Mouse (Mus musculus) kidney, postnatal 0 days (tissue): Measurements from ENCODE around the gene Sectm1b. TPM values are rescaled to one million over a fixed set of nuclear protein-coding genes. Genes with fewer than 3 reads are reported as not detected.

ENCODE experiments used
- ATAC-seq: fragments of 200-750 bp; cut with Nextera tagmentation; replicated peaks from 2 replicates; pipeline ENCODE4 v1.8.0; 2017; ENCODE audit warnings: low read depth, moderate number of reproducible peaks, moderate TSS enrichment, moderate library complexity; ENCODE audit not compliant: low FRiP score
- DNase-seq: peaks from one replicate; pipeline ENCODE4 v3.0.0-alpha.2; 2016; ENCODE audit warnings: low spot score
- H3K27ac ChIP-seq: fragments of 300-500 bp; sonication (generic); 2 replicates; pipeline ENCODE4 v1.5.1; 2014; ENCODE audit warnings: mild to moderate bottlenecking
- H3K27me3 ChIP-seq: fragments of 300-500 bp; sonication (generic); 2 replicates; pipeline ENCODE4 v1.6.1; 2014; ENCODE audit warnings: low read length, mixed read lengths; ENCODE audit not compliant: insufficient read depth
- H3K36me3 ChIP-seq: fragments of 300-500 bp; sonication (generic); 2 replicates; pipeline ENCODE4 v1.6.1; 2014; ENCODE audit warnings: low read length, mixed read lengths; ENCODE audit not compliant: insufficient read depth
- H3K4me1 ChIP-seq: fragments of 300-500 bp; sonication (generic); replicated peaks from 2 replicates; pipeline ENCODE4 v1.6.1; 2014; ENCODE audit warnings: antibody characterized with exemption, low read length, mixed read lengths; ENCODE audit not compliant: insufficient read depth
- H3K4me2 ChIP-seq: fragments of 300-500 bp; sonication (generic); 2 replicates; pipeline ENCODE4 v1.6.1; 2014; ENCODE audit warnings: mild to moderate bottlenecking, low read length, moderate library complexity, mixed read lengths
- H3K4me3 ChIP-seq: fragments of 300-500 bp; sonication (generic); replicated peaks from 2 replicates; pipeline ENCODE4 v1.5.1; 2014; ENCODE audit warnings: low read depth, low read length
- H3K9ac ChIP-seq: fragments of 300-500 bp; sonication (generic); 2 replicates; pipeline ENCODE4 v1.6.1; 2014; ENCODE audit warnings: low read depth, low read length
- H3K9me3 ChIP-seq: fragments of 300-500 bp; sonication (generic); replicated peaks from 2 replicates; pipeline ENCODE4 v1.6.1; 2016; ENCODE audit warnings: low read length, inconsistent platforms, mixed read lengths
- CTCF ChIP-seq: IDR thresholded peaks from 2 replicates; pipeline ENCODE4 v1.5.1; 2016; ENCODE audit warnings: antibody characterized with exemption, low read depth, mild to moderate bottlenecking, moderate library complexity
- WGBS: fragments of 180-500 bp; shearing (Covaris S2); extraction: QIAGEN DNeasy Blood & Tissue Kit; methylation state at CpG from one replicate; pipeline ENCODE4 v1.1.7; 2014; 5-methylcytosine and 5-hydroxymethylcytosine counted together
- polyA plus RNA-seq: library from polyadenylated mRNA; unstranded; fragments of >200 nt; fragmentation: Nextera tagmentation; extraction: Ambion mirVana; gene quantifications from 2 replicates; pipeline ENCODE4 v1.2.1, GENCODE M21; 2015

The Sectm1b gene
- polyA plus RNA-seq, 1 experiment from 2014 or later = 2.0 TPM

- Histone ChIP-seq H3K4me1 (no peaks in the 10 kb centered on the region), H3K27ac (no peak overlapping the region), H3K9ac (no peak overlapping the region), H3K9me3 (no peaks in the 10 kb centered on the region), H3K36me3 (no peaks in the 10 kb centered on the region), H3K27me3 (no peaks in the 10 kb centered on the region), H3K4me3 (no peak overlapping the region), H3K4me2 (no peak overlapping the region)
- peak; percentile 85 for TF ChIP-seq CTCF
- WGBS = 33% methylated on average over 3 of the region's 3 CpGs
- DNase-seq (peak; percentile 87), ATAC-seq (peak; percentile 75)
Measured at GRCm38 (mm10) chr11:121017703-121018102, 45.7 kb downstream of the Sectm1b start.

GRCm38 (mm10) chr11:121015472-121015871 lies 47.9 kb downstream of the Sectm1b start:
- no peak overlapping the region for H3K9ac ChIP-seq
- H3K4me2 ChIP-seq = 0 out of 2 replicates have a peak overlapping the region, but pooled peaks have one; percentile 41
- no peaks in the 10 kb centered on the region for H3K4me1 ChIP-seq
- no peak for ATAC-seq
- no peak overlapping the region for H3K27ac ChIP-seq
- H3K27me3 ChIP-seq = no peaks in the 10 kb centered on the region
- no peaks in the 10 kb centered on the region for H3K9me3 ChIP-seq
- H3K4me3 ChIP-seq = no peak overlapping the region
- no peak for TF ChIP-seq CTCF
- H3K36me3 ChIP-seq = no peaks in the 10 kb centered on the region
- DNase-seq = no peak
- 50% methylated on average over 6 of the region's 6 CpGs for WGBS

- Histone ChIP-seq H3K9ac (no peak overlapping the region), H3K4me3 (peak overlapping the region; percentile 6; the same call in 1 of the 2 replicates), H3K9me3 (no peaks in the 10 kb centered on the region), H3K27ac (no peak overlapping the region), H3K27me3 (no peaks in the 10 kb centered on the region), H3K4me1 (no peaks in the 10 kb centered on the region), H3K4me2 (peak overlapping the region; percentile 41), H3K36me3 (no peaks in the 10 kb centered on the region)
- WGBS = 52% methylated on average over 19 of the region's 19 CpGs
- ATAC-seq (no peak), DNase-seq (peak; percentile 26)
- TF ChIP-seq CTCF = no peak
Measured at GRCm38 (mm10) chr11:121014896-121015300, 48.5 kb downstream of the Sectm1b start.

- no peak for TF ChIP-seq CTCF
- no peak overlapping the region for H3K27ac ChIP-seq
- H3K9ac ChIP-seq = no peak overlapping the region
Measured at GRCm38 (mm10) chr11:121013656-121014055, 49.7 kb downstream of the Sectm1b start.

GRCm38 (mm10) chr11:121010044-121010755 lies 53.2 kb downstream of the Sectm1b start:
- H3K27me3 ChIP-seq = no peaks in the 10 kb centered on the region
- no peak overlapping the region for H3K4me3 ChIP-seq
- no peak overlapping the region for H3K27ac ChIP-seq
- no peak overlapping the region for H3K4me2 ChIP-seq
- 94% methylated on average over 3 of the region's 3 CpGs for WGBS
- no peak for TF ChIP-seq CTCF
- H3K36me3 ChIP-seq = no peaks in the 10 kb centered on the region
- H3K9ac ChIP-seq = no peak overlapping the region
- DNase-seq (no peak), ATAC-seq (no peak)
- no peaks in the 10 kb centered on the region for H3K9me3 ChIP-seq
- no peaks in the 10 kb centered on the region for H3K4me1 ChIP-seq

More at GRCm38 (mm10) chr11:121013656-121014055, 49.7 kb downstream of the Sectm1b start:
- Histone ChIP-seq H3K4me2 (no peak overlapping the region), H3K27me3 (no peaks in the 10 kb centered on the region), H3K4me1 (no peaks in the 10 kb centered on the region), H3K4me3 (no peak overlapping the region), H3K9me3 (no peaks in the 10 kb centered on the region), H3K36me3 (no peaks in the 10 kb centered on the region)
- DNase-seq (no peak), ATAC-seq (no peak)
- 87% methylated on average over 7 of the region's 7 CpGs for WGBS

- Histone ChIP-seq H3K27me3 (no peaks in the 10 kb centered on the region), H3K4me1 (no peaks in the 10 kb centered on the region), H3K27ac (no peak overlapping the region), H3K4me2 (no peak overlapping the region), H3K4me3 (no peak overlapping the region), H3K36me3 (no peaks in the 10 kb centered on the region), H3K9ac (no peak overlapping the region), H3K9me3 (no peaks in the 10 kb centered on the region)
- ATAC-seq = no peak
- no peak for DNase-seq
- 73% methylated on average over 6 of the region's 6 CpGs for WGBS
- no peak for TF ChIP-seq CTCF
Measured at GRCm38 (mm10) chr11:121006184-121006583, 57.2 kb downstream of the Sectm1b start.
